Mouse (Mus musculus): ENCODE measurements at regions not wholly inside any gene's neighbourhood (a gene's known extent, or its start where the extent isn't known, plus 50 kb on each side); places are given as distances from the start of the nearest gene placed in this dataset.

DNA sequence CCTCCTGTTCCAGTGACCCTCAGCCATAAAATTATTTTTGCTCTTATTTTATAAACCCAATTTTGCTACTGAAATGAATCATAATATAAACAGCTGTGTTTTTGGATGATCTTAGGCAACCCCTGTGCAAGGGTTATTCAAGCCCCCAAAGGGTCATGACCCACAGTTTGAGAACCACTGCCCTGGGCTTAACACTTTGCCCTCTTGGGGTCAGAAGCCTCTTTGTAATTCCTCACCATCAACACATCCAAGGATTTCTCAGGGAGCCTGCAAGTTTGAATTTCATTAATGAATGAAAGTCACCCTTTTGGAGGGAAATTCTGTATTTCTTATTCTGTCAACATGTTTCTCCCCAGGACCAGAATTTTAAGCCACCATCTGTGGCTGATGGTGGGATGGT, 123.1 kb downstream of the Cmpk2 start:
- no peak overlapping the region for H3K27ac ChIP-seq

DNA sequence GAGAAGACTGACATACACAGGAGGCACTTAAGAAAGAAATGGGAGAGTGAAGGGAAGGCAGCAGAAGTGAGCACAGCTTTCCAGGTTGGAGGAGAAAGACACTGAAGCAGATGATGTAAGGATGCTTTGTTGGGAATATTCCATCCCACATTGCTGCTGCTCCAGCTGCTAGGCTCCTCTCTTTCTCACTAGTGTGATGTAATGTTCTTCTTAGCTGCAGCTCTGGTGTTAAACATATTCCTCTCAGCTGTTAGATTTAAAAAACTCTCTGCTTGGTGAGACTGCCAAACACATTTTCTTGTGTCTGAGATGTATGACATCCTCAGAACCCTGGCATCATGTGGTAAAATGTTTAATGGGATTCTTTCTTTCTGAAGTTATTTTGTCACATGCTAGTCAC, 120.1 kb downstream of the Cmpk2 start:
- Histone ChIP-seq H3K4me3 (ENCODE audit: insufficient read depth in 1 of 2, low read depth in 2 of 2, low read length in 2 of 2) (no peak overlapping the region), H3K4me1 (replicated peaks; ENCODE audit: control insufficient read depth in 2 of 2, insufficient read depth in 2 of 2, low read length in 1 of 2) (no peaks in the 10 kb centered on the region), H3K4me2 (ENCODE audit: low read depth) (no peak overlapping the region), H3K27ac (no peak overlapping the region), H3K36me3 (replicated peaks; ENCODE audit: control insufficient read depth, insufficient read depth, low read depth) (no peaks in the 10 kb centered on the region), H3K9me3 (ENCODE audit: control insufficient read depth, low read length) (no peaks in the 10 kb centered on the region), H3K27me3 (ENCODE audit: control insufficient read depth, insufficient read depth, low read length) (no peaks in the 10 kb centered on the region), H3K9ac (replicated peaks) (no peak overlapping the region)
- TF ChIP-seq EP300 (IDR thresholded peaks at IDR 0.05; ENCODE audit: low read depth) (no peak), CTCF (IDR thresholded peaks at IDR 0.05; ENCODE audit: low read depth) (no peak)
- ATAC-seq (ENCODE audit: insufficient read depth) = no peak
- DNase-seq (ENCODE audit: low read depth in 3 of 3, low spot score in 3 of 3) = no peak

More for the DNA sequence above, 123.1 kb downstream of the Cmpk2 start:
- Histone ChIP-seq H3K9me3 (ENCODE audit: control insufficient read depth, low read length) (no peaks in the 10 kb centered on the region), H3K4me1 (replicated peaks; ENCODE audit: control insufficient read depth in 2 of 2, insufficient read depth in 2 of 2, low read length in 1 of 2) (no peaks in the 10 kb centered on the region), H3K4me3 (ENCODE audit: insufficient read depth in 1 of 2, low read depth in 2 of 2, low read length in 2 of 2) (no peak overlapping the region), H3K4me2 (ENCODE audit: low read depth) (no peak overlapping the region), H3K27me3 (ENCODE audit: control insufficient read depth, insufficient read depth, low read length) (no peaks in the 10 kb centered on the region), H3K36me3 (replicated peaks; ENCODE audit: control insufficient read depth, insufficient read depth, low read depth) (no peaks in the 10 kb centered on the region), H3K9ac (replicated peaks) (no peak overlapping the region)
- DNase-seq (ENCODE audit: low read depth in 3 of 3, low spot score in 3 of 3) = no peak
- TF ChIP-seq EP300 (IDR thresholded peaks at IDR 0.05; ENCODE audit: low read depth) = no peak
- TF ChIP-seq CTCF (IDR thresholded peaks at IDR 0.05; ENCODE audit: low read depth) = no peak
- no peak for ATAC-seq (ENCODE audit: insufficient read depth)

DNA sequence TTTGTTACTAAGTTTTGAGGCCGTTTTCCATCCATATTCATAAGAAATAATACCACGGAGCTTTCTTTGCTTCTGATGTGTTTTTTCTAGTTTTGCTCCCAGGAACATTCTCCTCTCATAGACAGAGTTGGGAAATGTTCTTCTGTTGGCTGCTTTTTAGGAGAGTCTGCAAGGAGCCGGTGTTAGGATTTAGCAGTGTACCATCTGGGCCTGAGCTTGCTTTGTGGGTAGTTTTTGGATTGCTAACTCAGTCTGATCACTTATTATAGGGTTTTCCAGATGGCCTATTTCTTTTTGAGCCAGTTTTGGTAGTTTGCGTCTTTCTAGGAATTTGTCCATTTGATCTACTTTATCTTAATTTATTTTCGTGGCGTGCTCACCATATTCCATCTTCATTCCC, 108.4 kb downstream of the Cmpk2 start:
- ATAC-seq (ENCODE audit: insufficient read depth) (no peak), DNase-seq (ENCODE audit: low read depth in 3 of 3, low spot score in 3 of 3) (no peak)
- Histone ChIP-seq H3K4me3 (ENCODE audit: insufficient read depth in 1 of 2, low read depth in 2 of 2, low read length in 2 of 2) (no peak overlapping the region), H3K9ac (replicated peaks) (no peak overlapping the region), H3K9me3 (ENCODE audit: control insufficient read depth, low read length) (no peaks in the 10 kb centered on the region), H3K4me1 (replicated peaks; ENCODE audit: control insufficient read depth in 2 of 2, insufficient read depth in 2 of 2, low read length in 1 of 2) (no peaks in the 10 kb centered on the region), H3K27ac (no peak overlapping the region), H3K36me3 (replicated peaks; ENCODE audit: control insufficient read depth, insufficient read depth, low read depth) (no peaks in the 10 kb centered on the region), H3K27me3 (ENCODE audit: control insufficient read depth, insufficient read depth, low read length) (no peaks in the 10 kb centered on the region), H3K4me2 (ENCODE audit: low read depth) (no peak overlapping the region)
- WGBS (ENCODE audit: insufficient replicate concordance) = 73% methylated on average over 6 of the region's 6 CpGs
- TF ChIP-seq CTCF (IDR thresholded peaks at IDR 0.05; ENCODE audit: low read depth) = no peak
- TF ChIP-seq EP300 (IDR thresholded peaks at IDR 0.05; ENCODE audit: low read depth) = no peak

DNA sequence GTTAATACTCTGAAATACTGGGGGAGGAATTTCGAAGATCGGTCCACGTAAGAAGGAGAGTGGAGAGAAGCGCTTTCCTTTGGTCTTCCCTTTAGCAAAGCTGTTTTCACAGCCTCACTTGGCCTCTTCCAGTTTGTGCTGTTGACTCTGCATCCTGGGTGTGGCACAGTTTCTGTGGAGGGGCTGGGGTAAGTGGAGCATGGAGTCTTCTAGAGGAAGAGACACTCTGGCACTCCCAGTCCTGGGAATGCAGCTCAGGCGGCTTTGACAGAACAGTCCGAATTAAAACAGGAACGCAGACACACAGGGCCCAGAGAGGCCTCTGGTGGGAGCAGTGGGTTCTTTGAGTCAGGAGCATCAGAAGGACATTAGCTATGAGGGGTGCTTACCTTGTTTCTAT, 102.6 kb downstream of the Cmpk2 start:
- H3K4me3 ChIP-seq (ENCODE audit: insufficient read depth in 1 of 2, low read depth in 2 of 2, low read length in 2 of 2) = no peak overlapping the region
- H3K27ac ChIP-seq = no peak overlapping the region
- DNase-seq (ENCODE audit: low read depth in 3 of 3, low spot score in 3 of 3) = no peak
- no peaks in the 10 kb centered on the region for H3K27me3 ChIP-seq (ENCODE audit: control insufficient read depth, insufficient read depth, low read length)
- no peaks in the 10 kb centered on the region for H3K36me3 ChIP-seq (replicated peaks; ENCODE audit: control insufficient read depth, insufficient read depth, low read depth)
- TF ChIP-seq CTCF (IDR thresholded peaks at IDR 0.05; ENCODE audit: low read depth) (no peak), EP300 (IDR thresholded peaks at IDR 0.05; ENCODE audit: low read depth) (no peak)
- ATAC-seq (ENCODE audit: insufficient read depth) = no peak
- WGBS (ENCODE audit: insufficient replicate concordance) = 71% methylated on average over 7 of the region's 7 CpGs
- H3K4me2 ChIP-seq (ENCODE audit: low read depth) = no peak overlapping the region
- H3K9ac ChIP-seq (replicated peaks) = no peak overlapping the region
- H3K9me3 ChIP-seq (ENCODE audit: control insufficient read depth, low read length) = no peaks in the 10 kb centered on the region
- no peaks in the 10 kb centered on the region for H3K4me1 ChIP-seq (replicated peaks; ENCODE audit: control insufficient read depth in 2 of 2, insufficient read depth in 2 of 2, low read length in 1 of 2)

GRCm38 (mm10) chr12:26567435-26567834, 98.4 kb downstream of the Cmpk2 start:
- 64% methylated on average over 4 of the region's 4 CpGs for WGBS (ENCODE audit: insufficient replicate concordance)
- ATAC-seq (ENCODE audit: insufficient read depth) (no peak), DNase-seq (ENCODE audit: low read depth in 3 of 3, low spot score in 3 of 3) (no peak)
- Histone ChIP-seq H3K27ac (no peak overlapping the region), H3K4me1 (replicated peaks; ENCODE audit: control insufficient read depth in 2 of 2, insufficient read depth in 2 of 2, low read length in 1 of 2) (no peaks in the 10 kb centered on the region), H3K4me2 (ENCODE audit: low read depth) (no peak overlapping the region), H3K36me3 (replicated peaks; ENCODE audit: control insufficient read depth, insufficient read depth, low read depth) (no peaks in the 10 kb centered on the region), H3K4me3 (ENCODE audit: insufficient read depth in 1 of 2, low read depth in 2 of 2, low read length in 2 of 2) (no peak overlapping the region), H3K9ac (replicated peaks) (no peak overlapping the region), H3K27me3 (ENCODE audit: control insufficient read depth, insufficient read depth, low read length) (no peaks in the 10 kb centered on the region), H3K9me3 (ENCODE audit: control insufficient read depth, low read length) (no peaks in the 10 kb centered on the region)
- no peak for TF ChIP-seq EP300 (IDR thresholded peaks at IDR 0.05; ENCODE audit: low read depth)
- no peak for TF ChIP-seq CTCF (IDR thresholded peaks at IDR 0.05; ENCODE audit: low read depth)

GRCm38 (mm10) chr12:26562858-26563257, 93.9 kb downstream of the Cmpk2 start:
- TF ChIP-seq CTCF (IDR thresholded peaks at IDR 0.05; ENCODE audit: low read depth) (no peak), EP300 (IDR thresholded peaks at IDR 0.05; ENCODE audit: low read depth) (no peak)
- Histone ChIP-seq H3K27me3 (ENCODE audit: control insufficient read depth, insufficient read depth, low read length) (no peaks in the 10 kb centered on the region), H3K27ac (no peak overlapping the region), H3K36me3 (replicated peaks; ENCODE audit: control insufficient read depth, insufficient read depth, low read depth) (no peaks in the 10 kb centered on the region), H3K9ac (replicated peaks) (no peak overlapping the region), H3K4me1 (replicated peaks; ENCODE audit: control insufficient read depth in 2 of 2, insufficient read depth in 2 of 2, low read length in 1 of 2) (no peaks in the 10 kb centered on the region), H3K4me2 (ENCODE audit: low read depth) (no peak overlapping the region), H3K4me3 (ENCODE audit: insufficient read depth in 1 of 2, low read depth in 2 of 2, low read length in 2 of 2) (no peak overlapping the region), H3K9me3 (ENCODE audit: control insufficient read depth, low read length) (no peaks in the 10 kb centered on the region)
- ATAC-seq (ENCODE audit: insufficient read depth) (no peak), DNase-seq (ENCODE audit: low read depth in 3 of 3, low spot score in 3 of 3) (no peak)
- 53% methylated on average over 6 of the region's 6 CpGs for WGBS (ENCODE audit: insufficient replicate concordance)
